Mouse (Mus musculus) myocyte (in vitro differentiated cells): ENCODE measurements around the gene Epsti1. TPM values are rescaled to one million over a fixed set of nuclear protein-coding genes. Genes with fewer than 3 reads are reported as not detected.

Experiments
- H3K27me3 ChIP-seq: one replicate; pipeline ENCODE4 v1.6.1; 2011; ENCODE audit not compliant: control insufficient read depth, insufficient read depth, insufficient read length
- H3K36me3 ChIP-seq: one replicate; pipeline ENCODE4 v1.6.1; 2011; ENCODE audit not compliant: control insufficient read depth, insufficient read depth
- H3K4me2 ChIP-seq: one replicate; pipeline ENCODE4 v1.6.1; 2011; ENCODE audit warnings: low read depth, control low read depth
- H3K4me3 ChIP-seq: one replicate; pipeline ENCODE4 v1.5.1; 2011; ENCODE audit warnings: mild to moderate bottlenecking, control low read depth, moderate library complexity
- H3K79me2 ChIP-seq: one replicate; pipeline ENCODE4 v1.6.1; 2011; ENCODE audit not compliant: control insufficient read depth, insufficient read depth
- H3ac ChIP-seq: one replicate; pipeline ENCODE4 v1.6.1; 2011; ENCODE audit not compliant: control insufficient read depth, insufficient read length
- CEBPB ChIP-seq: IDR thresholded peaks from 2 replicates; pipeline ENCODE4 v1.6.1; 2011; ENCODE audit warnings: mild to moderate bottlenecking, moderate library complexity; ENCODE audit not compliant: poor library complexity, insufficient read depth, severe bottlenecking
- E2F4 ChIP-seq: IDR thresholded peaks from one replicate; pipeline ENCODE4 v1.6.1; 2011; ENCODE audit warnings: mild to moderate bottlenecking, control low read depth, moderate library complexity; ENCODE audit not compliant: insufficient read depth
- MAX ChIP-seq: IDR thresholded peaks from one replicate; pipeline ENCODE4 v1.6.1; 2011; ENCODE audit warnings: low read depth, mild to moderate bottlenecking, control low read depth
- MYOD1 ChIP-seq, 3 experiments: IDR thresholded peaks; one replicate each; pipeline ENCODE4 v1.6.1; 2011; ENCODE audit warnings: control low read depth in 2 of 3, low read depth in 2 of 3, mild to moderate bottlenecking in 2 of 3, moderate library complexity in 1 of 3; ENCODE audit not compliant: insufficient read length in 2 of 3, control insufficient read depth in 1 of 3
- MYOG ChIP-seq, 3 experiments: IDR thresholded peaks; one replicate each; pipeline ENCODE4 v1.6.1; 2011; ENCODE audit warnings: control low read depth in 2 of 3, low read depth in 2 of 3, mild to moderate bottlenecking in 2 of 3; ENCODE audit not compliant: insufficient read length in 2 of 3, control insufficient read depth in 1 of 3, insufficient read depth in 1 of 3
- POLR2A ChIP-seq: IDR thresholded peaks from one replicate; pipeline ENCODE4 v1.6.1; 2011; ENCODE audit warnings: low read depth, mild to moderate bottlenecking, control low read depth, moderate library complexity; ENCODE audit not compliant: insufficient read length
- POLR2AphosphoS2 ChIP-seq: IDR thresholded peaks from one replicate; pipeline ENCODE4 v1.6.1; 2011; ENCODE audit warnings: low read depth, control low read depth; ENCODE audit not compliant: insufficient read length
- REST ChIP-seq: IDR thresholded peaks from one replicate; pipeline ENCODE4 v1.6.1; 2011; ENCODE audit warnings: mild to moderate bottlenecking, control low read depth, moderate library complexity; ENCODE audit not compliant: insufficient read depth, insufficient read length
- SRF ChIP-seq: IDR thresholded peaks from one replicate; pipeline ENCODE4 v1.6.1; 2011; ENCODE audit warnings: low read depth; ENCODE audit not compliant: control insufficient read depth, insufficient read length
- TCF12 ChIP-seq: IDR thresholded peaks from one replicate; pipeline ENCODE4 v1.6.1; 2011; ENCODE audit warnings: mild to moderate bottlenecking, control low read depth; ENCODE audit not compliant: poor library complexity, insufficient read depth, severe bottlenecking
- TCF3 ChIP-seq: IDR thresholded peaks from one replicate; pipeline ENCODE4 v1.6.1; 2011; ENCODE audit warnings: low read depth, control low read depth; ENCODE audit not compliant: insufficient read length
- USF1 ChIP-seq: IDR thresholded peaks from one replicate; pipeline ENCODE4 v1.6.1; 2011; ENCODE audit warnings: low read depth, mild to moderate bottlenecking, control low read depth, moderate library complexity
- polyA plus RNA-seq: library from polyadenylated mRNA; unstranded; fragments of >200 nt; fragmentation: generic; extraction: Trizol; gene quantifications from one replicate; pipeline ENCODE4 v1.2.1, GENCODE M21; 2012; ENCODE audit warnings: missing spikeins

The Epsti1 gene
- polyA plus RNA-seq, 1 experiment, result 0.07 TPM

- H3ac ChIP-seq, result no peak overlapping the region
- TF ChIP-seq CEBPB, result no peak
- TF ChIP-seq E2F4, result no peak
- no peak for TF ChIP-seq REST
- no peak for TF ChIP-seq POLR2AphosphoS2
- TF ChIP-seq SRF, result no peak
- TF ChIP-seq TCF3, result no peak
- TF ChIP-seq MAX, result no peak
- no peak for TF ChIP-seq MYOG (IDR thresholded peaks at IDR 0.05; ENCODE audit: control insufficient read depth in 1 of 3, insufficient read depth in 1 of 3, insufficient read length in 2 of 3, low read depth in 2 of 3)
- no peak for TF ChIP-seq TCF12
- no peak for TF ChIP-seq MYOD1 (IDR thresholded peaks at IDR 0.05; ENCODE audit: control insufficient read depth in 1 of 3, insufficient read length in 2 of 3, low read depth in 2 of 3)
- H3K79me2 ChIP-seq, result no peaks in the 10 kb centered on the region
- no peaks in the 10 kb centered on the region for H3K36me3 ChIP-seq
- no peak overlapping the region for H3K4me2 ChIP-seq
- no peak overlapping the region for H3K4me3 ChIP-seq
- H3K27me3 ChIP-seq, result no peaks in the 10 kb centered on the region
Measured at GRCm38 (mm10) chr14:77981516-77981915, 77.5 kb downstream of the Epsti1 start.

DNA sequence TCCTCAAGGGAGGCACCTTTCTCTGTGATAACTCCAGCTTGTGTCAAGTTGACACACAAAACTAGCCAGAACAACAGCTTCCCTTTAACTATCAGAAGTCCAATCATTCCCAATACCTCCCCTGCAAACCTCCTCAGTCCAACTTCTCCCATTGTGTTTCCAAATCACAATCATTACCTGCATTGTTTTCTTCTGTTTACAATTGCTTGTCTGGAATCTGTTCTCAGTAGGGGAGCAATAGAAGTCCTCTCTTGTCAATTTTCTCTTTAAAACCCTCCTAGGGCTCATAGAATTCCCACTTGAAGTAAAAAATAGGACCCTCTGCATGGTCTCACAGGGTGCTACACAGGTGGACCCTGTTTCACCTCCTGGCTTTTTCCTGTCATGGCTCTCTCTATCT, 93.7 kb downstream of the Epsti1 start:
- H3K79me2 ChIP-seq, result no peaks in the 10 kb centered on the region
- H3ac ChIP-seq, result no peak overlapping the region
- no peaks in the 10 kb centered on the region for H3K27me3 ChIP-seq
- H3K4me3 ChIP-seq, result no peak overlapping the region
- no peak overlapping the region for H3K4me2 ChIP-seq
- TF ChIP-seq POLR2AphosphoS2 (no peak), TCF12 (no peak), MYOD1 (IDR thresholded peaks at IDR 0.05; ENCODE audit: control insufficient read depth in 1 of 3, insufficient read length in 2 of 3, low read depth in 2 of 3) (no peak), MAX (no peak), TCF3 (no peak), CEBPB (no peak), USF1 (no peak), MYOG (IDR thresholded peaks at IDR 0.05; ENCODE audit: control insufficient read depth in 1 of 3, insufficient read depth in 1 of 3, insufficient read length in 2 of 3, low read depth in 2 of 3) (no peak), SRF (no peak), E2F4 (no peak), POLR2A (no peak), REST (no peak)
- H3K36me3 ChIP-seq, result no peaks in the 10 kb centered on the region

GRCm38 (mm10) chr14:78004486-78004885, 100.4 kb downstream of the Epsti1 start:
- Histone ChIP-seq H3K4me3 (no peak overlapping the region), H3K4me2 (no peak overlapping the region), H3K36me3 (no peaks in the 10 kb centered on the region), H3ac (no peak overlapping the region), H3K79me2 (no peaks in the 10 kb centered on the region), H3K27me3 (no peaks in the 10 kb centered on the region)
- TF ChIP-seq TCF12 (no peak), SRF (no peak)

DNA sequence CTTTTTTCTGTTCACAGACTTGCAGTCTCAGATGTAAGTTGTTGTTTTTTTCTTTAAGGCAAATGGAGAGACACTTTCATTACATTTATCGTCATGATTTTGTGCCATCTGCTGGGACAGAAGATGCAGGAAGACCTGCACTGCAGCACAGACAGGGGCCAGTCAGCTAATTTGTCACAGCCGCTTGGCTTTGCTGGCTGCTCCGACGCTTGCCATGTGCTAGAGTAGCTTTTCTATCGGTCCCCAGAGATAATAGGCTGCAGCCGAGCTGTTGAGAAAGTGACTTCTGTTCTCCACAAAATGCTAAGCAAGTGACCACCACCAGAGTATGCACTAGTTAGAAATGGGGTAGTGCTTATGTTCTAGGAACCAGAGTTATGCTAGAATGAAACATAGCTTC, 104.0 kb downstream of the Epsti1 start:
- H3K4me3 ChIP-seq, result no peak overlapping the region
- H3ac ChIP-seq, result no peak overlapping the region
- no peaks in the 10 kb centered on the region for H3K79me2 ChIP-seq
- TF ChIP-seq MAX (no peak), E2F4 (no peak), SRF (no peak), USF1 (no peak), MYOG (IDR thresholded peaks at IDR 0.05; ENCODE audit: control insufficient read depth in 1 of 3, insufficient read depth in 1 of 3, insufficient read length in 2 of 3, low read depth in 2 of 3) (no peak), CEBPB (no peak), TCF12 (no peak), POLR2A (no peak), MYOD1 (IDR thresholded peaks at IDR 0.05; ENCODE audit: control insufficient read depth in 1 of 3, insufficient read length in 2 of 3, low read depth in 2 of 3) (no peak), POLR2AphosphoS2 (no peak), TCF3 (no peak), REST (no peak)
- no peak overlapping the region for H3K4me2 ChIP-seq
- no peaks in the 10 kb centered on the region for H3K36me3 ChIP-seq
- H3K27me3 ChIP-seq, result no peaks in the 10 kb centered on the region

DNA sequence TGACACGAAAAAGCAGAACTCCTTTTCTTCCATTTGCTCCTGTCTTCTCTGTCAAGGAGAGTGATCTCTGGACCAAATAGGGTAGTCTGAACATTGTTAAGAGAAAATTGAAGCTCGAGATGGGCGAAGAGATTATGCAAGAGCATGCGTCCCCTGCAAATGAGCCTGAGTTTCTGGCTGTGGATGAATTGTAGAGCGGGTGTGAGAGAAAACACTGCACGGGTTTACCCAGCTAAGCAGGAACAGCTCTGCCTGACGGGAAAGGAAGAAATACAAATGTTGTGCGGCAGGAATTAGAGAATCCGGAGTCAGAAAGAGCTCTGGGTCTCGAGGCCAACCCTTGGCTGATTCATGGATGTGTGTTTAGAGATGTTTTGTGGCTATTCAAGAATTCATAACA, 107.8 kb downstream of the Epsti1 start:
- no peaks in the 10 kb centered on the region for H3K36me3 ChIP-seq
- no peak overlapping the region for H3ac ChIP-seq
- no peaks in the 10 kb centered on the region for H3K79me2 ChIP-seq
- TF ChIP-seq USF1 (no peak), CEBPB (no peak), MYOD1 (IDR thresholded peaks at IDR 0.05; ENCODE audit: control insufficient read depth in 1 of 3, insufficient read length in 2 of 3, low read depth in 2 of 3) (no peak), MAX (no peak), TCF12 (no peak)
- H3K27me3 ChIP-seq, result no peaks in the 10 kb centered on the region
- H3K4me2 ChIP-seq, result peak overlapping the region; percentile 45
- no peak overlapping the region for H3K4me3 ChIP-seq
